Mouse (Mus musculus): ENCODE measurements at regions not wholly inside any gene's neighbourhood (a gene's known extent, or its start where the extent isn't known, plus 50 kb on each side); places are given as distances from the start of the nearest gene placed in this dataset.

GRCm38 (mm10) chr7:71488016-71488650, 136.8 kb upstream of the Gm10295 start:
- DNase-seq, result no peak

- DNase-seq, result no peak
Observed at GRCm38 (mm10) chr7:71475383-71475782, 124.1 kb upstream of the Gm10295 start.

GRCm38 (mm10) chr7:71472384-71473141, 121.3 kb upstream of the Gm10295 start:
- DNase-seq, result no peak

- peak; percentile 65 to 81 for DNase-seq
Observed at GRCm38 (mm10) chr7:71471658-71472383, 120.5 kb upstream of the Gm10295 start.

DNA sequence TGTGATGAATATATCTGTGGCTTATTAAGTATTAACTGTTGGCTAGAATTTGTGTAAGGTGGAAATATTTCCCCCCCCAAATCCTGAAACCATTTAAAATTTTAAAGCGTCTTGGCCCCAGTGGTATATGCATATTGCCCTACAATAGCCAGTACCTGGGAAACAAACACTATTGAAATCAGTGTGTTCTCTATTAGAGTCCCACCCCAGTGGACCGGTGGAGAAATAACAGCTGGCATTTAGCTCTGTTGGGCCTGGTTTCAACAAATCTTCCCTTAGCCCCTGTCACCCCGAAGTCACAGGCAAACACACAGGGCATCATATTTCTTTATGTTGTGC, 120.0 kb upstream of the Gm10295 start:
- no peak for DNase-seq

DNA sequence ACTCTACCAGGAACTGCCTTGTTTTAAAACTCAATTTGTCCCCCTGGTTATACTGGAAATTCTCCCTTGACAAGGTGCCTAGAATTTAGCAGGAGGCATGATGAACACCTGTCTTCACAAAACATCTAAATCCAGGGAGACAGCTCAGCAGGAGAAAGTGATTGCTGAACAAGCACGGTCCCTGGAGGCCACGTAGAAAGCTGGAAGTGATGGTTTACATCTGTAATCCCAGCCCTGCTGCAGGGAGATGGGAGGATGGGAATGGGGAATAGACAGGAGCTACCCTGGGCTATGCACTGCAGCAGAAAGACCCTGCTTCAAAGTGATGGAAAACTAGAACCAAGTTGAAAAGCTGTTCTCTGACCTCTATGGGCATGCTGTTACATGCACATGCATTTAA, 119.1 kb upstream of the Gm10295 start:
- DNase-seq, result no peak

DNA sequence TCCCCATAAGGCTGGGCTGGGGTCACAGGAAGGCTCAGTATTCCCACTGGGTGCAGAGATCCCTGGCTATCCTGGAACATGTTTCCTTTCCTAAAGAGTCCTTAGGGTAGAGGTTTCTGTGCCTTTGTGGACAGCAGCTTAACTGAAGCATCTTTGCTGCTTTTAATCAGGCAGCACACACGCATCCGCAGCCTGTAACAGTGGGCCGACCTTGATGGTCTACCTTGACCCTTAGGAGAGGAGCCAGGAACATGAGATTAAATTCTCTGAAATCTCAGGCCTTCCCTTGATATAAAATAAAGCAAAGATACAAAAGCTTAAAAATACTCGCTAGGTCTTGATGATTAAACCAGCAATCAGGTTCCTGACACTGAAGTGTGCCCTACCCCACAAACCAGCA, 118.7 kb upstream of the Gm10295 start:
- no peak for DNase-seq

DNA sequence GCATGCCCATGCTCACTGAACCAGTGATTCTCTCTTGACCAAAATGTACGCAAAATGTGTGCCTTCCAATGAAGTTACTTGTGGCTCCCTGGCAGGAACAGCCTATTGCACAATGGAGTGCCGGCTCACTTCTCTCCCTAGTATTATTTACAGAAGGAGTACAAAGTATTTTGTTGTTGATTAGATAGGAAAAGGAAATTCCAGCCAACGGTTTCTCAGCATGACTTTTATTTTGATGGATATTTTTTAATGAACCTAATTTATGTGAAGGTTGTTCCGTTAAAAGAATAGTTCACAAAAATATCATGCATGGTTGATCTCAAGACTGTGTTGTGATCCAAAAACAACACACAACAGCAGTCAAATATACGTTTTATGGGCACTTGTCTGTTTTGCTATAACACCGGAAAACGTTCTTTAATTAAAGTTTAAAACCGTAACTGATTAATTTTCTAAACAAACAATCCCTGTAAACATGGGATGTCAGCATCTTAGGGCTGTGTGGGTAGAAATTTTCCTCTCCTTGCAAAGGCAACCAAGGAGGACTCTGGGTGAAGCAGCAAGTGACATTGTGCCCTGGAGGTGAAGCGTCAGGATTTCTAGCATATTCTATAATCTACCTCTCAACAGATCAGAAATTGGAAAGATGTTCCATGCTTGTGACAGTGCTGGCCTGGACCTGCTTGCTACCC, 116.3 kb upstream of the Gm10295 start:
- peak; percentile 37 to 65 for DNase-seq

DNA sequence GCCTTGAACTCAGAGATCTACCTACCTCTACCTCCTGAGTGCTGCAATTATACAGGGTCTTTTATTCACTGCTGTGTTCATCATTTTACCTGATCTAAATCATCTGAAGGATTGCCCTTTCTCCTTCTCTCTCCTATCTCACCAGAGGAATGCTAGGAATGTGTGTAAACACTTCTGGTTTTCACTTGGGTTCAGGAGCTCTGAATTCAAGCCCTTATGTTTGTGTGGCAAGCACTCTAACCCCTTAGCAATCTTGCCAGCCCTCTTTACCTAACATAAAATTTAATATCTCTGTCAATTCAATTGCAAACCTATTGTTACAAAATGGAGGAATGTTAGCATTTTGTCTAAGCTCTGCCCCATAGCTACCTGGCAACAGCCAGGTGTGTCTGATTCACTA, 112.8 kb upstream of the Gm10295 start:
- DNase-seq, result no peak

- DNase-seq, result no peak
Observed at GRCm38 (mm10) chr7:71463565-71463964, 112.3 kb upstream of the Gm10295 start.

- DNase-seq, result no peak
Observed at GRCm38 (mm10) chr7:71459805-71460204, 108.5 kb upstream of the Gm10295 start.

GRCm38 (mm10) chr7:71458104-71458754, 106.9 kb upstream of the Gm10295 start:
- peak; percentile 57 to 69 for DNase-seq

- DNase-seq, result no peak
Observed at GRCm38 (mm10) chr7:71457409-71458103, 106.3 kb upstream of the Gm10295 start.

GRCm38 (mm10) chr7:71456421-71456820, 105.1 kb upstream of the Gm10295 start:
- DNase-seq, result peak in 1 of 2 experiments; percentile 30

GRCm38 (mm10) chr7:71440330-71441240, 89.3 kb upstream of the Gm10295 start:
- DNase-seq, result no peak

GRCm38 (mm10) chr7:71425982-71426381, 74.7 kb upstream of the Gm10295 start:
- no peak for DNase-seq

DNA sequence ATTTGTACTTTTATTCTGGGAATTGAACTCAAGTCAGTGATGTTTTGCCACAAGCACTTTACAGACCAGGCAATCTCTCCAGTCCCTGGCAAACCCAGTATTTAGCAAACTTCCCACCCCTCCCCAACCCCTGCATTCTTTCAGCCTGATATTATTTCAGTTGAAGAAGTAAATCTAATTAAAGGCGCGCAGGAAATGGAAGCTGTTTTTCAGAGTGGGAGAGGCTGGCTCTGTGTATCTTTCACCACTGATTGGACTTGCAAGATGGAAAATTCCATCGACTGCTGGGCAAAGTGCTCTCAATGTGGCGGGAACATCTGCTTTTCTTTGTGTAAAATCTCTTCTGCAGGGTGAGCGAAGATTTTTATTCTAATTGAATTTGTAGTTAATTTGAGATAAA, 68.0 kb upstream of the Gm10295 start:
- DNase-seq, result no peak

- no peak for DNase-seq
Observed at GRCm38 (mm10) chr7:71418856-71419255, 67.6 kb upstream of the Gm10295 start.

- no peak for DNase-seq
Observed at GRCm38 (mm10) chr7:71414756-71415155, 63.5 kb upstream of the Gm10295 start.

DNA sequence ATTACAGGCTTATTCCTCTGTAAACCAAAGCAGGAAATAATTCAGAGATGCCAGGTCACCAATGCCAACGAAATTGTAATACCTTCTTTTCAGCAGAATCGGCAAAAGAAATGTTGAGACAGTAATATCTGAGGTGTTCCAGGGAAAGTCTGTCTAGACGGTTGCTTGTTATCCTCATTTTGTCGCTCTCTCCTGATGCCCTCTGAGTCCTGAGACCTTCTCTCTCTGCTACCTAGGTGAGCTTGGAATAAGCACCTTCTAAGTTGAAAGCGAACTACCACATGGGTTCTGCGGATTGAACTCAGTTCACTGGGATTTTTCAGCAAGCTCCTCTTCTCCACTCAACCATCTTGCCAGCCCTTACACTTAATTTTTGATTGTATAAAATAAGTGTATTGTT, 61.8 kb upstream of the Gm10295 start:
- DNase-seq, result no peak

DNA sequence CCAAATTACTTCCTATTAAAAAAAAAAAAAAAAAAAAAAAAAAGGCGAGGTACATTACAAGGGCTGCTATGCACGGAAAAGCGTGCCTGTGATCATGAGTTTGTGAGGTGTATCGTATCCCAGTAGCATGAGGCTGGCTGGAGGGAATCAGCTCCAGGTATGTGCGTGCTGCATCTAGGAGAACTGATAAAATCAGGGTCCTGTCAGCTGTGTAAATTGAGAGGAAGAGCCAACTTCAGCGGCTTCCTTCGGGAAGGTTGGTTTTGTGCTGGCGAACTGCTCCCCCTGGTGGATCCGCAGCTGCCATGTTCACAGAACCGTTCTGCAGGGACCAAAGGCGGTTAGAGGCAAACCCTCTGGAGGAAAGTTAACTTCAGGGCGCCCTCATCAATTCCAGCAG, 60.8 kb upstream of the Gm10295 start:
- peak; percentile 86 to 90 for DNase-seq

All from lung, postnatal 4 days (tissue).